Mouse (Mus musculus) embryonic facial prominence, embryonic 14.5 days (tissue): Measurements from ENCODE around the gene Fetub. TPM values are rescaled to one million over a fixed set of nuclear protein-coding genes. Genes with fewer than 3 reads are reported as not detected.
A peak's percentile ranks its signal among the peaks of the same experiment; 100 is the strongest.

ENCODE experiments used
- ATAC-seq: fragments of 200-750 bp; cut with Nextera tagmentation; 2 replicates; pipeline ENCODE4 v1.8.0; 2017; ENCODE audit warnings: low read depth, moderate number of reproducible peaks, moderate TSS enrichment
- DNase-seq: peaks from one replicate; pipeline ENCODE4 v3.0.0-alpha.2; 2015; ENCODE audit warnings: low spot score
- H3K27ac ChIP-seq: fragments of 300-500 bp; sonication (generic); replicated peaks from 2 replicates; pipeline ENCODE4 v1.5.1; 2014; ENCODE audit warnings: low read depth, mild to moderate bottlenecking, low read length, moderate library complexity
- H3K27me3 ChIP-seq: fragments of 300-500 bp; sonication (generic); replicated peaks from 2 replicates; pipeline ENCODE4 v1.6.1; 2014; ENCODE audit warnings: low read length; ENCODE audit not compliant: control insufficient read depth, insufficient read depth
- H3K36me3 ChIP-seq: fragments of 300-500 bp; sonication (generic); 2 replicates; pipeline ENCODE4 v1.6.1; 2014; ENCODE audit warnings: low read length, mixed read lengths; ENCODE audit not compliant: control insufficient read depth, insufficient read depth
- H3K4me1 ChIP-seq: fragments of 300-500 bp; sonication (generic); 2 replicates; pipeline ENCODE4 v1.6.1; 2014; ENCODE audit warnings: antibody characterized with exemption, low read length; ENCODE audit not compliant: control insufficient read depth, insufficient read depth
- H3K4me2 ChIP-seq: fragments of 300-500 bp; sonication (generic); 2 replicates; pipeline ENCODE4 v1.6.1; 2014; ENCODE audit warnings: low read depth, mild to moderate bottlenecking, low read length, moderate library complexity, mixed read lengths
- H3K4me3 ChIP-seq: fragments of 300-500 bp; sonication (generic); 2 replicates; pipeline ENCODE4 v1.5.1; 2014; ENCODE audit warnings: low read depth, mild to moderate bottlenecking, low read length
- H3K9ac ChIP-seq: fragments of 300-500 bp; sonication (generic); 2 replicates; pipeline ENCODE4 v1.6.1; 2014; ENCODE audit warnings: low read depth, mild to moderate bottlenecking, low read length, moderate library complexity, mixed read lengths
- H3K9me3 ChIP-seq: fragments of 300-500 bp; sonication (generic); 2 replicates; pipeline ENCODE4 v1.6.1; 2016; ENCODE audit warnings: low read length; ENCODE audit not compliant: control insufficient read depth
- WGBS: fragments of 180-500 bp; shearing (Covaris S2); extraction: QIAGEN DNeasy Blood & Tissue Kit; methylation state at CpG from one replicate; pipeline ENCODE4 v1.1.7; 2014; 5-methylcytosine and 5-hydroxymethylcytosine counted together
- polyA plus RNA-seq: library from polyadenylated mRNA; unstranded; fragments of >200 nt; fragmentation: Nextera tagmentation; extraction: Ambion mirVana; gene quantifications from 2 replicates; pipeline ENCODE4 v1.2.1, GENCODE M21; 2014

Gene Fetub
- polyA plus RNA-seq, 1 experiment from 2014 or later = 1.8 TPM

- no peak overlapping the region for H3K4me2 ChIP-seq
- H3K4me3 ChIP-seq = no peak overlapping the region
- no peaks in the 10 kb centered on the region for H3K27me3 ChIP-seq
- WGBS = 44% methylated on average over 18 of the region's 18 CpGs
- no peaks in the 10 kb centered on the region for H3K4me1 ChIP-seq
- H3K9me3 ChIP-seq = 0 out of 2 replicates have a peak, but pooled peaks cover 4% of the 10 kb centered on the region
- no peak overlapping the region for H3K27ac ChIP-seq
- DNase-seq (peak; percentile 83), ATAC-seq (peak; percentile 93)
- H3K9ac ChIP-seq = no peak overlapping the region
- H3K36me3 ChIP-seq = no peaks in the 10 kb centered on the region
Observed at GRCm38 (mm10) chr16:22919971-22920854, 2.1 kb downstream of the Fetub start.

GRCm38 (mm10) chr16:22921761-22922160, 3.6 kb downstream of the Fetub start:
- ATAC-seq = no peak

DNA sequence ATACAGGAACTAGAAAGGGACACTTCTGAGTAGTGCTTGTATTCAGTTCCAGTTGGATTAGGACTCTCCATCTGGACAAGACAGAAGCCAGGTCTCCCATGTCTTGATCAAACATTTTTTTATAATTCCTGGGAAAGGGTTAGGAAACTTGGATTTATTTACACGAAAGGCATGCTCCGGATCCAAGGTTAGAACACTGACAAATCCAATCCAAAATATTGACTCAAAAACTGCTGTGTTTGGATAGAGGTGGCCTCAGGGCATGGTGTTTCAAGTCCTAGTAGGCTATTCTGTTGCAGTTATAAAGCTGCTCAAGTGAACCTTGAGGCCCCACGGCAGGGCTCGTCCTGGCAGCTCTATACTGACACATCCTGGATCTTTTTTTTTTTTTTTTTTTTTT, 4.3 kb downstream of the Fetub start:
- no peak overlapping the region for H3K4me3 ChIP-seq
- WGBS = 69% methylated on average over 4 of the region's 4 CpGs
- DNase-seq = no peak
- H3K36me3 ChIP-seq = no peaks in the 10 kb centered on the region
- H3K4me2 ChIP-seq = no peak overlapping the region
- H3K9ac ChIP-seq = no peak overlapping the region
- H3K27me3 ChIP-seq = no peaks in the 10 kb centered on the region
- no peak overlapping the region for H3K27ac ChIP-seq
- no peaks in the 10 kb centered on the region for H3K9me3 ChIP-seq
- ATAC-seq = no peak
- H3K4me1 ChIP-seq = no peaks in the 10 kb centered on the region

More at GRCm38 (mm10) chr16:22921761-22922160, 3.6 kb downstream of the Fetub start:
- no peak overlapping the region for H3K27ac ChIP-seq
- WGBS = 89% methylated on average over 5 of the region's 5 CpGs
- H3K9ac ChIP-seq = no peak overlapping the region
- no peak for DNase-seq
- H3K4me2 ChIP-seq = no peak overlapping the region
- no peaks in the 10 kb centered on the region for H3K4me1 ChIP-seq
- no peak overlapping the region for H3K4me3 ChIP-seq
- no peaks in the 10 kb centered on the region for H3K27me3 ChIP-seq
- no peaks in the 10 kb centered on the region for H3K36me3 ChIP-seq
- no peaks in the 10 kb centered on the region for H3K9me3 ChIP-seq

DNA sequence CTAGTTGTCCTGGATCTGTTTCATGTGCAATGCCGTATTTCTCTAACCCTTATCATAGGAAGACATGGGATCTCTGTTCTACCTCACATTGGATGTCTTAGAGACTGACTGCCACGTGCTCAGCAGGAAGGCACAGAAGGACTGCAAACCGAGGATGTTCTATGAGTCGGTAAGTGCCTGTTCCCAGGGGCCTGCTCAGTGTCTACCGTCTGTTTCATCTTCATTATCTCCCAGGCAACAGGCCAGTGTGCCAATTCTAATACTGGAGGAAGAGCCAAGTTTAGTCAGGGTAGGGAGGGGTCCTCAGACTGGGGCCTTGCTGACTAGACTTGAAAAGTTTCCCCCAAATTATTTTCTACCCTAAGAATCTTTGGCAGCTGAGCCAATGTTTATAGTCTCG, 11.4 kb downstream of the Fetub start:
- Histone ChIP-seq H3K9ac (no peak overlapping the region), H3K27ac (no peak overlapping the region), H3K36me3 (no peaks in the 10 kb centered on the region), H3K4me2 (no peak overlapping the region), H3K9me3 (no peaks in the 10 kb centered on the region), H3K4me3 (no peak overlapping the region), H3K27me3 (no peaks in the 10 kb centered on the region), H3K4me1 (no peaks in the 10 kb centered on the region)
- ATAC-seq = peak; percentile 15; the same call in 1 of the 2 replicates
- WGBS = 74% methylated on average over 6 of the region's 6 CpGs
- DNase-seq = peak; percentile 10

- WGBS = 81% methylated on average over 11 of the region's 11 CpGs
- ATAC-seq = no peak
- no peaks in the 10 kb centered on the region for H3K4me1 ChIP-seq
Observed at GRCm38 (mm10) chr16:22931431-22932200, 13.5 kb downstream of the Fetub start.

DNA sequence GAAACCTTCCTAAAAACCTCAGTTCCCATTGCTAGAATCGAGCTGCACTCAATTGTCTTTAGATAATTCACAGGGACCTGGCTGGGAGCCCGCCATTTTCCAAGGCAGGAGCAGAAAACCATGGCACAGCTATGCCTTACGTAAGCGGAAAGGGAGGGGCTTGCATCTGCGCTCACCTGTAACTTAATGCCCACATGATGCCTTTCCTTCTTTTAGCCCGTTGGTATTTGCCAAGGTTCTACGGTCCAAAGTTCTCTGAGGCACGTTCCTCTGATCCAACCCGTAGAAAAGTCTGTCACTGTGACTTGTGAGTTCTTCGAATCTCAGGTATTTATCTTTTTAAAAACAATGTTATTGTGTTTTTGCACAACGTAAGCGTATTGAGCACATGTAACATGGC, 19.5 kb downstream of the Fetub start:
- ATAC-seq = no peak

More at GRCm38 (mm10) chr16:22931431-22932200, 13.5 kb downstream of the Fetub start:
- Histone ChIP-seq H3K4me2 (no peak overlapping the region), H3K27me3 (no peaks in the 10 kb centered on the region), H3K4me3 (no peak overlapping the region), H3K36me3 (no peaks in the 10 kb centered on the region), H3K27ac (no peak overlapping the region), H3K9me3 (no peaks in the 10 kb centered on the region), H3K9ac (no peak overlapping the region)
- DNase-seq = no peak

GRCm38 (mm10) chr16:22938541-22938940, 20.4 kb downstream of the Fetub start:
- WGBS = 68% methylated on average over 2 of the region's 2 CpGs
- H3K4me1 ChIP-seq = no peaks in the 10 kb centered on the region
- no peaks in the 10 kb centered on the region for H3K36me3 ChIP-seq
- DNase-seq (no peak), ATAC-seq (no peak)
- H3K27ac ChIP-seq = no peak overlapping the region
- no peak overlapping the region for H3K4me2 ChIP-seq
- H3K27me3 ChIP-seq = no peaks in the 10 kb centered on the region
- 0 out of 2 replicates have a peak, but pooled peaks cover 5% of the 10 kb centered on the region for H3K9me3 ChIP-seq
- no peak overlapping the region for H3K4me3 ChIP-seq
- no peak overlapping the region for H3K9ac ChIP-seq

More for the DNA sequence above, 19.5 kb downstream of the Fetub start:
- no peak for DNase-seq
- no peaks in the 10 kb centered on the region for H3K27me3 ChIP-seq
- no peaks in the 10 kb centered on the region for H3K36me3 ChIP-seq
- WGBS = 90% methylated on average over 12 of the region's 12 CpGs
- H3K27ac ChIP-seq = no peak overlapping the region
- H3K9me3 ChIP-seq = 0 out of 2 replicates have a peak, but pooled peaks cover 5% of the 10 kb centered on the region
- H3K4me1 ChIP-seq = no peaks in the 10 kb centered on the region
- H3K4me2 ChIP-seq = no peak overlapping the region
- H3K9ac ChIP-seq = no peak overlapping the region
- H3K4me3 ChIP-seq = no peak overlapping the region

- ATAC-seq (peak; percentile 86), DNase-seq (peak; percentile 31)
- WGBS = 74% methylated on average over 8 of the region's 8 CpGs
- H3K9ac ChIP-seq = no peak overlapping the region
- H3K9me3 ChIP-seq = 0 out of 2 replicates have a peak, but pooled peaks cover 5% of the 10 kb centered on the region
- H3K4me3 ChIP-seq = no peak overlapping the region
- H3K4me1 ChIP-seq = no peaks in the 10 kb centered on the region
- no peak overlapping the region for H3K4me2 ChIP-seq
- no peaks in the 10 kb centered on the region for H3K27me3 ChIP-seq
- H3K27ac ChIP-seq = no peak overlapping the region
- H3K36me3 ChIP-seq = no peaks in the 10 kb centered on the region
Observed at GRCm38 (mm10) chr16:22939120-22939695, 21.1 kb downstream of the Fetub start.
